Mouse (Mus musculus) lung, adult 2 months (tissue): ENCODE measurements around the gene Osbpl11.

Source experiments
- CTCF ChIP-seq: fragments of 200-500 bp; IDR thresholded peaks from 2 replicates; pipeline ENCODE4 v1.5.1; 2011; ENCODE audit warnings: mild to moderate bottlenecking, low read length, control low read depth; ENCODE audit not compliant: insufficient read depth
- POLR2A ChIP-seq: fragments of 200-500 bp; IDR thresholded peaks from 2 replicates; pipeline ENCODE4 v1.6.1; 2011; ENCODE audit warnings: low read depth, mild to moderate bottlenecking, control low read depth, low read length, borderline replicate concordance; ENCODE audit errors: extremely low read depth

GRCm38 (mm10) chr16:33247006-33247405 lies 62.1 kb downstream of the Osbpl11 start:
- no peak for TF ChIP-seq POLR2A
- TF ChIP-seq CTCF, result no peak
